Mouse (Mus musculus): ENCODE results near the gene Orai3. TPM values are rescaled to one million over a fixed set of nuclear protein-coding genes. Genes with fewer than 3 reads are reported as not detected.

Orai3 gene
- total and polyA plus RNA-seq, 3 experiments: 10.3 to 16.9 (median 11.6) TPM

GRCm38 (mm10) chr7:127800435-127801009 lies 30.9 kb downstream of the Orai3 start, which contains the start of gene Hsd3b7:
Gene Hsd3b7, plus strand, starts transcription at chr7:127800604.
- Histone ChIP-seq H3K4me1 (ENCODE audit: control insufficient read depth in 1 of 2, insufficient read depth in 2 of 2) (peaks cover 0 to 20% of the 10 kb centered on the region in 2 experiments; a peak in 2 of 4 replicates), H3K9ac (ENCODE audit: insufficient read depth, low read depth) (no peak within 1 kb of the TSS), H3K4me2 (ENCODE audit: insufficient read depth, low read depth, poor library complexity, severe bottlenecking) (no peak within 1 kb of the TSS), H3K36me3 (replicated peaks in 1 of 2; ENCODE audit: control insufficient read depth in 1 of 2, insufficient read depth in 1 of 2, low read length in 1 of 2) (peaks cover 59 to 88% of the 10 kb centered on the region in 2 experiments), H3K79me2 (replicated peaks; ENCODE audit: control insufficient read depth, extremely low read depth, insufficient read depth, poor library complexity, severe bottlenecking) (no peaks in the 10 kb centered on the region), H3K4me3 (replicated peaks in 1 of 3; ENCODE audit: low read depth in 2 of 3, low read length in 2 of 3, poor library complexity in 1 of 3) (peak within 1 kb of the TSS in 1 of 3 experiments; percentile 47), H3K9me3 (replicated peaks; ENCODE audit: low read length) (no peaks in the 10 kb centered on the region), H3K27me3 (replicated peaks) (no peaks in the 10 kb centered on the region), H3K27ac (ENCODE audit: insufficient read depth, low read depth) (no peak within 1 kb of the TSS)
- in situ Hi-C loops (cut with MboI; ENCODE audit: low pct_ligation_motif_present, low pct_unique_long_range_greater_than_20kb, low sequenced_read_pairs): no loop called here
- TF ChIP-seq UBTF (IDR thresholded peaks at IDR 0.05; ENCODE audit: low read depth, low read length): no peak
- peak; percentile 82 for TF ChIP-seq MAZ (IDR thresholded peaks at IDR 0.05; ENCODE audit: low read depth, low read length)
- peak; percentile 86 for TF ChIP-seq SMC3 (IDR thresholded peaks at IDR 0.05; ENCODE audit: low read depth, low read length)
- no peak for TF ChIP-seq SIN3A (IDR thresholded peaks at IDR 0.05; ENCODE audit: low read length)
- no peak for TF ChIP-seq MYC (IDR thresholded peaks at IDR 0.05; ENCODE audit: low read depth, low read length)
- TF ChIP-seq E2F4 (IDR thresholded peaks at IDR 0.05; ENCODE audit: insufficient replicate concordance, low read depth, low read length): no peak
- TF ChIP-seq CHD2 (IDR thresholded peaks at IDR 0.05; ENCODE audit: low read length): no peak
- peak; percentile 26; the same call in 1 of the 2 replicates for TF ChIP-seq NELFE (IDR thresholded peaks at IDR 0.05; ENCODE audit: low read depth, low read length)
- no peak for TF ChIP-seq JUND (conservative IDR thresholded peaks at IDR 0.05; ENCODE audit: low read depth, low read length)
- no peak for TF ChIP-seq ETS1 (conservative IDR thresholded peaks at IDR 0.05; ENCODE audit: low read depth, low read length)
- TF ChIP-seq HCFC1 (IDR thresholded peaks at IDR 0.05; ENCODE audit: low read depth, low read length): peak; percentile 39; the same call in 1 of the 2 replicates
- no peak for TF ChIP-seq TBP (conservative IDR thresholded peaks at IDR 0.05; ENCODE audit: low read depth, low read length)
- TF ChIP-seq MAX (IDR thresholded peaks at IDR 0.05; ENCODE audit: low read length): no peak
- TF ChIP-seq RAD21 (IDR thresholded peaks at IDR 0.05; ENCODE audit: low read depth, low read length): peak; percentile 60
- 0 out of 2 replicates have a peak, but pooled peaks have one; percentile 1 for TF ChIP-seq ZC3H11A (IDR thresholded peaks at IDR 0.05; ENCODE audit: low read depth, low read length)
- TF ChIP-seq USF1 (IDR thresholded peaks at IDR 0.05; ENCODE audit: low read depth, low read length): no peak
- TF ChIP-seq ELF1 (IDR thresholded peaks at IDR 0.05; ENCODE audit: low read depth, low read length): peak; percentile 62
- peak; percentile 38 to 91; a peak in 3 of 4 replicates for TF ChIP-seq CTCF (conservative IDR thresholded peaks at IDR 0.05 in 1 of 2, IDR thresholded peaks at IDR 0.05 in 1 of 2; ENCODE audit: low read depth in 2 of 2, low read length in 2 of 2)
- dilution Hi-C loops (cut with MboI; ENCODE audit: extremely low pct_ligation_motif_present, extremely low pct_unique_long_range_greater_than_20kb, low sequenced_read_pairs): no loop called here
- DNase-seq (ENCODE audit: extremely low read depth): peak; percentile 78

DNA sequence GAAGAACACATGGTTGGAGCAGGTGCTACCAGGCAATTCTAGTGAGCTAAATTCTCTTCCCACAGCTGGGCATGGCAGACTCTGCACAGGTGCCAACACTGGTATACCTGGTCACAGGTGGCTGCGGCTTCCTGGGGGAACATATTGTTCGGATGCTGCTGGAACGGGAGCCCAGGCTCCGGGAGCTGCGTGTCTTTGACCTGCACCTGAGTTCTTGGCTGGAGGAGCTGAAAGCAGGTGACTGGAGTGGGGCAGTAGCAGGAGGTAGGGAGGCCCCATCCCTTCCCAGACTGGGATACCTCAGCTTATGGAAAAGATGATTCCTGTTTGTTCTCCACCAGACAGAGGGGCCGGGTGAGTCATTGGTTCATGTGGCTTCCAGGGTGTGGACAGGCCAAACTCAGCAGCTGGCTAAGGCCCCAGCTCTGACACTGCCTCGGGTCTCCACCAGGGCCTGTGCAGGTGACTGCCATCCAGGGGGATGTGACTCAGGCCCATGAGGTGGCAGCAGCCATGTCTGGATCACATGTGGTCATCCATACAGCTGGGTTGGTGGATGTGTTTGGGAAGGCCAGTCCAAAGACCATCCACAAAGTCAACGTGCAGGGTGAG lies 31.5 kb downstream of the Orai3 start:
- in situ Hi-C loops (cut with MboI; ENCODE audit: low pct_ligation_motif_present, low pct_unique_long_range_greater_than_20kb, low sequenced_read_pairs) (no loop called here), dilution Hi-C loops (cut with MboI; ENCODE audit: extremely low pct_ligation_motif_present, extremely low pct_unique_long_range_greater_than_20kb, low sequenced_read_pairs) (no loop called here)
- Histone ChIP-seq H3K4me3 (replicated peaks in 1 of 3; ENCODE audit: low read depth in 2 of 3, low read length in 2 of 3, poor library complexity in 1 of 3) (peak overlapping the region in 1 of 3 experiments; percentile 47), H3K27ac (ENCODE audit: insufficient read depth, low read depth) (no peak overlapping the region), H3K4me2 (ENCODE audit: insufficient read depth, low read depth, poor library complexity, severe bottlenecking) (no peak overlapping the region), H3K79me2 (replicated peaks; ENCODE audit: control insufficient read depth, extremely low read depth, insufficient read depth, poor library complexity, severe bottlenecking) (no peaks in the 10 kb centered on the region), H3K4me1 (ENCODE audit: control insufficient read depth in 1 of 2, insufficient read depth in 2 of 2) (peaks cover 0 to 20% of the 10 kb centered on the region in 2 experiments; a peak in 2 of 4 replicates), H3K9ac (ENCODE audit: insufficient read depth, low read depth) (no peak overlapping the region), H3K9me3 (replicated peaks; ENCODE audit: low read length) (no peaks in the 10 kb centered on the region), H3K36me3 (replicated peaks in 1 of 2; ENCODE audit: control insufficient read depth in 1 of 2, insufficient read depth in 1 of 2, low read length in 1 of 2) (peaks cover 53 to 82% of the 10 kb centered on the region in 2 experiments), H3K27me3 (replicated peaks) (no peaks in the 10 kb centered on the region)
- TF ChIP-seq MAZ (IDR thresholded peaks at IDR 0.05; ENCODE audit: low read depth, low read length): no peak
- TF ChIP-seq MYC (IDR thresholded peaks at IDR 0.05; ENCODE audit: low read depth, low read length): no peak
- TF ChIP-seq UBTF (IDR thresholded peaks at IDR 0.05; ENCODE audit: low read depth, low read length): no peak
- TF ChIP-seq POLR2AphosphoS2 (IDR thresholded peaks at IDR 0.05; ENCODE audit: low read depth, low read length): no peak
- no peak for TF ChIP-seq MAX (IDR thresholded peaks at IDR 0.05; ENCODE audit: low read length)
- no peak for TF ChIP-seq USF1 (IDR thresholded peaks at IDR 0.05; ENCODE audit: low read depth, low read length)
- no peak for TF ChIP-seq MEF2A (IDR thresholded peaks at IDR 0.05; ENCODE audit: borderline replicate concordance, low read depth, low read length)
- TF ChIP-seq RCOR1 (conservative IDR thresholded peaks at IDR 0.05; ENCODE audit: low read depth, low read length): no peak
- no peak for TF ChIP-seq PAX5 (IDR thresholded peaks at IDR 0.05; ENCODE audit: low read length)
- DNase-seq (ENCODE audit: extremely low read depth): no peak

Data from CH12.LX (cell line).